Comparison of ENCODE assay signal across 9 mouse cellular contexts in genomic region chr9:70543985-70544384, GRCm38 (mm10). TPM values are rescaled to one million over a fixed set of nuclear protein-coding genes. Genes with fewer than 3 reads are reported as not detected.
DNase-seq lines count a peak whose midpoint lies in the region; ATAC-seq lines count a peak whose summit lies in the region.
"Had no signal": no experiment of that assay in that cellular context is flagged by ENCODE, and none has a peak within 500 bp of the region (broad histone marks: within the 10 kb centered on the region; RNA-seq: fewer than 3 reads in every experiment).

No protein-coding gene starts in this region.

- peak overlapping the region; percentile 88 for H3K4me2 ChIP-seq in heart, embryonic 14.5 days (ENCODE audit: low read length)
- peak overlapping the region; percentile 83 for H3K4me2 ChIP-seq in hindbrain, embryonic 14.5 days (replicated peaks)

- peak overlapping the region in 1 of 2 experiments; percentile 14; a peak in 1 of 4 replicates for H3K27ac ChIP-seq in heart, embryonic 14.5 days (replicated peaks in 1 of 2; ENCODE audit: control insufficient read depth in 1 of 2, insufficient read depth in 1 of 2, low read depth in 2 of 2, low read length in 2 of 2)
- H3K27ac ChIP-seq in hindbrain, embryonic 14.5 days, result no peak overlapping the region
- H3K27ac ChIP-seq in macrophage, result no peak overlapping the region

- WGBS in heart, embryonic 14.5 days, result 72% methylated on average over 5 of the region's 5 CpGs
- WGBS in hindbrain, embryonic 14.5 days, result 75% methylated on average over 5 of the region's 5 CpGs
- 47% methylated on average over 5 of the region's 5 CpGs for WGBS in macrophage (ENCODE audit: missing documents)

- H3K27me3 ChIP-seq in heart, embryonic 14.5 days (ENCODE audit: control insufficient read depth, insufficient read depth, low read length), result no peaks in the 10 kb centered on the region
- H3K27me3 ChIP-seq in hindbrain, embryonic 14.5 days (ENCODE audit: control insufficient read depth, insufficient read depth, low read length), result no peaks in the 10 kb centered on the region

- no peak for DNase-seq in heart, postnatal 25 days (ENCODE audit: low spot score)
- peak; percentile 11 for DNase-seq in Muller cell, postnatal 12 days (ENCODE audit: inconsistent ontology term)
- no peak for DNase-seq in hindbrain, embryonic 14.5 days (ENCODE audit: low spot score)
- DNase-seq in adrenal gland, postnatal 4 days (ENCODE audit: low spot score in 2 of 2), result no peak
- DNase-seq in adrenal gland, adult 8-10 months, result no peak
- no peak for DNase-seq in left cerebral cortex, adult 11 months (ENCODE audit: low spot score)
- DNase-seq: thymus, postnatal 36 days had no signal

- intact Hi-C loops in heart, postnatal 25 days (cut with DNase I), result no loop called here

- peaks cover 12% of the 10 kb centered on the region for H3K36me3 ChIP-seq in heart, embryonic 14.5 days (ENCODE audit: control insufficient read depth, insufficient read depth, low read length)
- H3K36me3 ChIP-seq in hindbrain, embryonic 14.5 days (replicated peaks; ENCODE audit: control insufficient read depth, insufficient read depth), result peaks cover 9% of the 10 kb centered on the region; the same call in 1 of the 2 replicates
- no peaks in the 10 kb centered on the region for H3K36me3 ChIP-seq in macrophage (ENCODE audit: inconsistent target)

- no peaks in the 10 kb centered on the region for H3K9me3 ChIP-seq in heart, embryonic 14.5 days (ENCODE audit: control insufficient read depth, low read length)
- no peaks in the 10 kb centered on the region for H3K9me3 ChIP-seq in hindbrain, embryonic 14.5 days (ENCODE audit: control insufficient read depth, low read length)

- H3K9ac ChIP-seq in heart, embryonic 14.5 days (ENCODE audit: low read length), result peak overlapping the region; percentile 94
- H3K9ac ChIP-seq in hindbrain, embryonic 14.5 days, result peak overlapping the region; percentile 86

- H3K4me1 ChIP-seq in heart, embryonic 14.5 days (ENCODE audit: control insufficient read depth in 2 of 2, insufficient read depth in 2 of 2, low read length in 2 of 2), result peaks cover 0 to 20% of the 10 kb centered on the region in 2 experiments; a peak in 3 of 4 replicates
- peaks cover 22% of the 10 kb centered on the region for H3K4me1 ChIP-seq in hindbrain, embryonic 14.5 days (replicated peaks; ENCODE audit: control insufficient read depth, insufficient read depth, low read length)

- ATAC-seq in heart, embryonic 14.5 days (ENCODE audit: insufficient number of reproducible peaks, insufficient read depth, low FRiP score, low read depth), result no peak
- no peak for ATAC-seq in hindbrain, embryonic 14.5 days (ENCODE audit: low FRiP score)

- H3K79me2 ChIP-seq in macrophage (ENCODE audit: inconsistent target), result peaks cover 57% of the 10 kb centered on the region

- H3K4me3 ChIP-seq in heart, embryonic 14.5 days (ENCODE audit: control insufficient read depth in 1 of 2, insufficient read depth in 1 of 2, low read depth in 1 of 2, low read length in 2 of 2), result peak overlapping the region in 1 of 2 experiments; percentile 95; a peak in 3 of 4 replicates
- H3K4me3 ChIP-seq in hindbrain, embryonic 14.5 days (replicated peaks; ENCODE audit: low read length), result peak overlapping the region; percentile 68
- peak overlapping the region; percentile 69 for H3K4me3 ChIP-seq in macrophage (ENCODE audit: inconsistent target)

RNA-seq across cellular contexts. Expression of gene Sltm, which starts 1.4 kb away (rescaled TPM):
- 39.8 and 40.7 TPM in 2 replicates for polyA plus RNA-seq in heart, embryonic 14.5 days (2014; fragmentation: Nextera tagmentation; extraction: Ambion mirVana)
- 10 to 100 TPM; 19.9 to 20.8 TPM for total RNA-seq in heart, postnatal 25 days (2021)
- polyA plus RNA-seq in hindbrain, embryonic 14.5 days (2014; fragmentation: Nextera tagmentation; extraction: Ambion mirVana), result 50.8 and 58.1 TPM in 2 replicates
- total RNA-seq in macrophage (2018; cell fraction: chromatin; rRNA removed), result 100 to 1,000 TPM; 127 to 323 (median 239) TPM
- total RNA-seq in macrophage (2018; cell fraction: cytosol; rRNA removed), result 10 to 100 TPM; 16.5 to 32.7 (median 20.9) TPM
- 100 to 1,000 TPM in 17 of 26 experiments, 10 to 100 TPM in 9; 58.8 to 210 (median 123) TPM for total RNA-seq in macrophage (2018; cell fraction: nucleus; rRNA removed)
- 26.1 to 48.6 TPM (median 27.2 TPM) in 3 replicates for polyA plus RNA-seq in macrophage (2018)
- total RNA-seq in adrenal gland, postnatal 4 days (2021), result 10 to 100 TPM; 37.7 to 44.2 TPM
- 10 to 100 TPM; 25.6 to 66.3 (median 38.4) TPM for total RNA-seq in adrenal gland, adult 8-10 months (2022)

RNA-seq across cellular contexts. Expression of gene Rnf111, which starts 40.5 kb away (rescaled TPM):
- polyA plus RNA-seq in heart, embryonic 14.5 days (2014; fragmentation: Nextera tagmentation; extraction: Ambion mirVana), result 22.8 and 23.2 TPM in 2 replicates
- 10 to 100 TPM; 18.4 to 21.2 TPM for total RNA-seq in heart, postnatal 25 days (2021)
- polyA plus RNA-seq in hindbrain, embryonic 14.5 days (2014; fragmentation: Nextera tagmentation; extraction: Ambion mirVana), result 31.8 and 33.0 TPM in 2 replicates
- 100 to 1,000 TPM; 186 to 315 (median 261) TPM for total RNA-seq in macrophage (2018; cell fraction: chromatin; rRNA removed)
- 10 to 100 TPM; 33.3 to 57.1 (median 47.5) TPM for total RNA-seq in macrophage (2018; cell fraction: cytosol; rRNA removed)
- total RNA-seq in macrophage (2018; cell fraction: nucleus; rRNA removed), result 100 to 1,000 TPM; 108 to 232 (median 152) TPM
- 26.9 to 36.9 TPM (median 33.3 TPM) in 3 replicates for polyA plus RNA-seq in macrophage (2018)
- 10 to 100 TPM; 41.1 to 44.1 TPM for total RNA-seq in adrenal gland, postnatal 4 days (2021)
- 10 to 100 TPM; 33.2 to 51.8 (median 38.6) TPM for total RNA-seq in adrenal gland, adult 8-10 months (2022)
